Mouse (Mus musculus): ENCODE measurements around the gene Hsf2bp.

- TF ChIP-seq POLR2A (IDR thresholded peaks at IDR 0.05; ENCODE audit: borderline replicate concordance, control insufficient read depth, low read depth, low read length) (no peak), CTCF (IDR thresholded peaks at IDR 0.05; ENCODE audit: control insufficient read depth, insufficient read depth, low read length) (no peak)
These were observed 21.7 kb upstream of the Hsf2bp start for GRCm38 (mm10) chr17:32057843-32058242.

Measured in bone marrow, adult 2 months (tissue).